Mouse (Mus musculus) myocyte (in vitro differentiated cells): ENCODE results near the gene Gm4969. TPM values are rescaled to one million over a fixed set of nuclear protein-coding genes. Genes with fewer than 3 reads are reported as not detected.

Source experiments
- H3K27me3 ChIP-seq: one replicate; pipeline ENCODE4 v1.6.1; 2011; ENCODE audit not compliant: control insufficient read depth, insufficient read depth, insufficient read length
- H3K36me3 ChIP-seq: one replicate; pipeline ENCODE4 v1.6.1; 2011; ENCODE audit not compliant: control insufficient read depth, insufficient read depth
- H3K4me2 ChIP-seq: one replicate; pipeline ENCODE4 v1.6.1; 2011; ENCODE audit warnings: low read depth, control low read depth
- H3K4me3 ChIP-seq: one replicate; pipeline ENCODE4 v1.5.1; 2011; ENCODE audit warnings: mild to moderate bottlenecking, control low read depth, moderate library complexity
- H3K79me2 ChIP-seq: one replicate; pipeline ENCODE4 v1.6.1; 2011; ENCODE audit not compliant: control insufficient read depth, insufficient read depth
- H3ac ChIP-seq: one replicate; pipeline ENCODE4 v1.6.1; 2011; ENCODE audit not compliant: control insufficient read depth, insufficient read length
- CEBPB ChIP-seq: IDR thresholded peaks from 2 replicates; pipeline ENCODE4 v1.6.1; 2011; ENCODE audit warnings: mild to moderate bottlenecking, moderate library complexity; ENCODE audit not compliant: poor library complexity, insufficient read depth, severe bottlenecking
- E2F4 ChIP-seq: IDR thresholded peaks from one replicate; pipeline ENCODE4 v1.6.1; 2011; ENCODE audit warnings: mild to moderate bottlenecking, control low read depth, moderate library complexity; ENCODE audit not compliant: insufficient read depth
- MAX ChIP-seq: IDR thresholded peaks from one replicate; pipeline ENCODE4 v1.6.1; 2011; ENCODE audit warnings: low read depth, mild to moderate bottlenecking, control low read depth
- MYOD1 ChIP-seq, 3 experiments: IDR thresholded peaks; one replicate each; pipeline ENCODE4 v1.6.1; 2011; ENCODE audit warnings: control low read depth in 2 of 3, low read depth in 2 of 3, mild to moderate bottlenecking in 2 of 3, moderate library complexity in 1 of 3; ENCODE audit not compliant: insufficient read length in 2 of 3, control insufficient read depth in 1 of 3
- MYOG ChIP-seq, 3 experiments: IDR thresholded peaks; one replicate each; pipeline ENCODE4 v1.6.1; 2011; ENCODE audit warnings: control low read depth in 2 of 3, low read depth in 2 of 3, mild to moderate bottlenecking in 2 of 3; ENCODE audit not compliant: insufficient read length in 2 of 3, control insufficient read depth in 1 of 3, insufficient read depth in 1 of 3
- POLR2A ChIP-seq: IDR thresholded peaks from one replicate; pipeline ENCODE4 v1.6.1; 2011; ENCODE audit warnings: low read depth, mild to moderate bottlenecking, control low read depth, moderate library complexity; ENCODE audit not compliant: insufficient read length
- POLR2AphosphoS2 ChIP-seq: IDR thresholded peaks from one replicate; pipeline ENCODE4 v1.6.1; 2011; ENCODE audit warnings: low read depth, control low read depth; ENCODE audit not compliant: insufficient read length
- REST ChIP-seq: IDR thresholded peaks from one replicate; pipeline ENCODE4 v1.6.1; 2011; ENCODE audit warnings: mild to moderate bottlenecking, control low read depth, moderate library complexity; ENCODE audit not compliant: insufficient read depth, insufficient read length
- SRF ChIP-seq: IDR thresholded peaks from one replicate; pipeline ENCODE4 v1.6.1; 2011; ENCODE audit warnings: low read depth; ENCODE audit not compliant: control insufficient read depth, insufficient read length
- TCF12 ChIP-seq: IDR thresholded peaks from one replicate; pipeline ENCODE4 v1.6.1; 2011; ENCODE audit warnings: mild to moderate bottlenecking, control low read depth; ENCODE audit not compliant: poor library complexity, insufficient read depth, severe bottlenecking
- TCF3 ChIP-seq: IDR thresholded peaks from one replicate; pipeline ENCODE4 v1.6.1; 2011; ENCODE audit warnings: low read depth, control low read depth; ENCODE audit not compliant: insufficient read length
- USF1 ChIP-seq: IDR thresholded peaks from one replicate; pipeline ENCODE4 v1.6.1; 2011; ENCODE audit warnings: low read depth, mild to moderate bottlenecking, control low read depth, moderate library complexity
- polyA plus RNA-seq: library from polyadenylated mRNA; unstranded; fragments of >200 nt; fragmentation: generic; extraction: Trizol; gene quantifications from one replicate; pipeline ENCODE4 v1.2.1, GENCODE M21; 2012; ENCODE audit warnings: missing spikeins

Gene Gm4969
- polyA plus RNA-seq, 1 experiment, result not detected

- H3K4me3 ChIP-seq, result no peak overlapping the region
- H3K4me2 ChIP-seq, result peak overlapping the region; percentile 46
- H3ac ChIP-seq, result no peak overlapping the region
- no peaks in the 10 kb centered on the region for H3K27me3 ChIP-seq
- no peak for TF ChIP-seq MAX
- TF ChIP-seq MYOD1 (IDR thresholded peaks at IDR 0.05; ENCODE audit: control insufficient read depth in 1 of 3, insufficient read length in 2 of 3, low read depth in 2 of 3), result peak in 2 of 3 experiments; percentile 94 to 96
- peak; percentile 47 for TF ChIP-seq USF1
- no peaks in the 10 kb centered on the region for H3K36me3 ChIP-seq
- H3K79me2 ChIP-seq, result no peaks in the 10 kb centered on the region
Observed at GRCm38 (mm10) chr7:19163752-19164151, 45.6 kb upstream of the Gm4969 start.

- Histone ChIP-seq H3K4me3 (no peak overlapping the region), H3K36me3 (no peaks in the 10 kb centered on the region), H3K27me3 (no peaks in the 10 kb centered on the region), H3ac (no peak overlapping the region), H3K4me2 (no peak overlapping the region), H3K79me2 (no peaks in the 10 kb centered on the region)
- TF ChIP-seq MYOG (IDR thresholded peaks at IDR 0.05; ENCODE audit: control insufficient read depth in 1 of 3, insufficient read depth in 1 of 3, insufficient read length in 2 of 3, low read depth in 2 of 3) (no peak), CEBPB (no peak), SRF (no peak), USF1 (no peak), POLR2AphosphoS2 (no peak), REST (no peak), MAX (no peak), TCF12 (no peak), E2F4 (no peak), MYOD1 (IDR thresholded peaks at IDR 0.05; ENCODE audit: control insufficient read depth in 1 of 3, insufficient read length in 2 of 3, low read depth in 2 of 3) (no peak)
Observed at GRCm38 (mm10) chr7:19162928-19163327, 44.8 kb upstream of the Gm4969 start.

- Histone ChIP-seq H3K27me3 (no peaks in the 10 kb centered on the region), H3ac (no peak overlapping the region), H3K4me3 (no peak overlapping the region), H3K79me2 (no peaks in the 10 kb centered on the region), H3K36me3 (no peaks in the 10 kb centered on the region), H3K4me2 (no peak overlapping the region)
- TF ChIP-seq MAX (no peak), TCF12 (no peak), USF1 (no peak), REST (no peak), CEBPB (no peak), TCF3 (no peak), POLR2AphosphoS2 (no peak), SRF (no peak), POLR2A (no peak)
Observed at GRCm38 (mm10) chr7:19160115-19160514, 41.9 kb upstream of the Gm4969 start.

GRCm38 (mm10) chr7:19159411-19159810 is 41.2 kb upstream of the Gm4969 start:
- Histone ChIP-seq H3K36me3 (no peaks in the 10 kb centered on the region), H3K4me2 (no peak overlapping the region), H3ac (no peak overlapping the region), H3K79me2 (no peaks in the 10 kb centered on the region), H3K4me3 (no peak overlapping the region), H3K27me3 (no peaks in the 10 kb centered on the region)
- TF ChIP-seq TCF3 (no peak), E2F4 (no peak), MAX (no peak), SRF (no peak), MYOG (IDR thresholded peaks at IDR 0.05; ENCODE audit: control insufficient read depth in 1 of 3, insufficient read depth in 1 of 3, insufficient read length in 2 of 3, low read depth in 2 of 3) (no peak), POLR2A (no peak), POLR2AphosphoS2 (no peak), CEBPB (no peak), USF1 (no peak), TCF12 (no peak), MYOD1 (IDR thresholded peaks at IDR 0.05; ENCODE audit: control insufficient read depth in 1 of 3, insufficient read length in 2 of 3, low read depth in 2 of 3) (no peak), REST (no peak)

- TF ChIP-seq POLR2A (no peak), MYOD1 (IDR thresholded peaks at IDR 0.05; ENCODE audit: control insufficient read depth in 1 of 3, insufficient read length in 2 of 3, low read depth in 2 of 3) (no peak), CEBPB (no peak), SRF (no peak), MYOG (IDR thresholded peaks at IDR 0.05; ENCODE audit: control insufficient read depth in 1 of 3, insufficient read depth in 1 of 3, insufficient read length in 2 of 3, low read depth in 2 of 3) (no peak), USF1 (no peak), TCF12 (no peak), REST (no peak), TCF3 (no peak), POLR2AphosphoS2 (no peak), MAX (no peak), E2F4 (no peak)
- peaks cover 5% of the 10 kb centered on the region for H3K36me3 ChIP-seq
- H3ac ChIP-seq, result no peak overlapping the region
Observed at GRCm38 (mm10) chr7:19158601-19159000, 40.4 kb upstream of the Gm4969 start.

More at GRCm38 (mm10) chr7:19158601-19159000, 40.4 kb upstream of the Gm4969 start:
- H3K27me3 ChIP-seq, result no peaks in the 10 kb centered on the region
- no peaks in the 10 kb centered on the region for H3K79me2 ChIP-seq
- no peak overlapping the region for H3K4me3 ChIP-seq
- no peak overlapping the region for H3K4me2 ChIP-seq
